Mouse (Mus musculus) lung, adult 2 months (tissue): ENCODE data around the gene Oas1f.

Experiments used
- CTCF ChIP-seq: fragments of 200-500 bp; IDR thresholded peaks from 2 replicates; pipeline ENCODE4 v1.5.1; 2011; ENCODE audit warnings: mild to moderate bottlenecking, low read length, control low read depth; ENCODE audit not compliant: insufficient read depth
- POLR2A ChIP-seq: fragments of 200-500 bp; IDR thresholded peaks from 2 replicates; pipeline ENCODE4 v1.6.1; 2011; ENCODE audit warnings: low read depth, mild to moderate bottlenecking, control low read depth, low read length, borderline replicate concordance; ENCODE audit errors: extremely low read depth

DNA sequence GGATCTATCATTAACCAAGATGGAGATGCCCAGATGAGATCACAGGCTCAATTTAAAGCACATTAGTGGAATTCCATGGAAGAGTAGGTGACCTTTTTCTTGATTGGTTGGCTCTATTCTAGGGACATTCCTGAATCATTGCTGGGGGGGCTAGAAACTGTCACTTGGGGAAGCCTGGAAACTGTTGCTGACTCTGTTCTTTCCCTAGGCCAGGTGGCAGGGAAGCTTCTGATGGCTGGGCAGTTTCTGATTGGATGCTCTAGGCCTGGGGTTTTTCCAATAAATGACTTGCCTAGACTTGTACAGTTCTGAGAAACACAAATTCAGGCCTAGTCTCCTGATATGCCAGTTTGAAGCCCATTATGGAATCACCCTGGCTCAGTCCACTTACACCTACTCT lies 28.2 kb upstream of the Oas1f start:
- TF ChIP-seq CTCF, result no peak
- TF ChIP-seq POLR2A, result no peak
